Mouse (Mus musculus) E14TG2a.4 (cell line): Measurements from ENCODE around the gene Chmp4b.

Source experiments
- H3K27me3 ChIP-seq: 2 replicates; pipeline ENCODE4 v1.6.1; 2014; ENCODE audit warnings: low read length, control low read depth; ENCODE audit not compliant: insufficient read depth
- H3K36me3 ChIP-seq: 2 replicates; pipeline ENCODE4 v1.6.1; 2014; ENCODE audit warnings: low read length, control low read depth; ENCODE audit not compliant: insufficient read depth
- H3K4me1 ChIP-seq: replicated peaks from 2 replicates; pipeline ENCODE4 v1.6.1; 2014; ENCODE audit warnings: low read depth, low read length, control low read depth
- H3K4me3 ChIP-seq: replicated peaks from 2 replicates; pipeline ENCODE4 v1.5.1; 2014; ENCODE audit warnings: mild to moderate bottlenecking, low read length
- H3K9me3 ChIP-seq: 2 replicates; pipeline ENCODE4 v1.6.1; 2014; ENCODE audit warnings: low read length, control low read depth
- CTCF ChIP-seq: conservative IDR thresholded peaks from 2 replicates; pipeline ENCODE4 v1.5.1; 2014; ENCODE audit warnings: low read length
- NANOG ChIP-seq: IDR thresholded peaks from 2 replicates; pipeline ENCODE4 v1.6.1; 2014; ENCODE audit warnings: borderline replicate concordance, low read length, mixed read lengths
- POU5F1 ChIP-seq: IDR thresholded peaks from 2 replicates; pipeline ENCODE4 v1.6.1; 2014; ENCODE audit warnings: low read length, borderline replicate concordance

Gene Chmp4b

GRCm38 (mm10) chr2:154668680-154669079 is 17.2 kb downstream of the Chmp4b start:
- peaks cover 43% of the 10 kb centered on the region for H3K4me1 ChIP-seq

GRCm38 (mm10) chr2:154670106-154670505 is 18.6 kb downstream of the Chmp4b start:
- Histone ChIP-seq H3K9me3 (no peaks in the 10 kb centered on the region), H3K4me1 (peaks cover 42% of the 10 kb centered on the region), H3K36me3 (peaks cover 46% of the 10 kb centered on the region), H3K4me3 (no peak overlapping the region), H3K27me3 (no peaks in the 10 kb centered on the region)
- TF ChIP-seq POU5F1: no peak
- TF ChIP-seq NANOG: no peak
- no peak for TF ChIP-seq CTCF

More at GRCm38 (mm10) chr2:154668680-154669079, 17.2 kb downstream of the Chmp4b start:
- Histone ChIP-seq H3K4me3 (no peak overlapping the region), H3K27me3 (no peaks in the 10 kb centered on the region), H3K9me3 (no peaks in the 10 kb centered on the region), H3K36me3 (peaks cover 54% of the 10 kb centered on the region)
- TF ChIP-seq POU5F1 (no peak), CTCF (no peak), NANOG (no peak)

GRCm38 (mm10) chr2:154670741-154671140 is 19.2 kb downstream of the Chmp4b start:
- no peaks in the 10 kb centered on the region for H3K9me3 ChIP-seq
- H3K4me1 ChIP-seq: peaks cover 42% of the 10 kb centered on the region

GRCm38 (mm10) chr2:154674008-154674407 is 22.5 kb downstream of the Chmp4b start:
- Histone ChIP-seq H3K27me3 (no peaks in the 10 kb centered on the region), H3K36me3 (peaks cover 34% of the 10 kb centered on the region), H3K4me3 (no peak overlapping the region), H3K4me1 (peaks cover 50% of the 10 kb centered on the region), H3K9me3 (no peaks in the 10 kb centered on the region)
- no peak for TF ChIP-seq NANOG
- TF ChIP-seq CTCF: no peak
- no peak for TF ChIP-seq POU5F1

More at GRCm38 (mm10) chr2:154670741-154671140, 19.2 kb downstream of the Chmp4b start:
- Histone ChIP-seq H3K27me3 (no peaks in the 10 kb centered on the region), H3K36me3 (peaks cover 46% of the 10 kb centered on the region), H3K4me3 (no peak overlapping the region)
- TF ChIP-seq POU5F1: no peak
- no peak for TF ChIP-seq CTCF
- TF ChIP-seq NANOG: no peak

- TF ChIP-seq CTCF (no peak), NANOG (no peak), POU5F1 (no peak)
- peaks cover 62% of the 10 kb centered on the region for H3K4me1 ChIP-seq
- H3K9me3 ChIP-seq: no peaks in the 10 kb centered on the region
- H3K27me3 ChIP-seq: no peaks in the 10 kb centered on the region
- H3K4me3 ChIP-seq: peak overlapping the region; percentile 78
- H3K36me3 ChIP-seq: peaks cover 26% of the 10 kb centered on the region
Measured at GRCm38 (mm10) chr2:154676653-154677609, 25.4 kb downstream of the Chmp4b start.

- H3K9me3 ChIP-seq: no peaks in the 10 kb centered on the region
- no peak for TF ChIP-seq CTCF
- TF ChIP-seq POU5F1: no peak
- no peak for TF ChIP-seq NANOG
Measured at GRCm38 (mm10) chr2:154677651-154678139, 26.2 kb downstream of the Chmp4b start.

GRCm38 (mm10) chr2:154678995-154679394 is 27.5 kb downstream of the Chmp4b start:
- Histone ChIP-seq H3K27me3 (no peaks in the 10 kb centered on the region), H3K4me1 (peaks cover 72% of the 10 kb centered on the region), H3K36me3 (peaks cover 31% of the 10 kb centered on the region), H3K9me3 (no peaks in the 10 kb centered on the region), H3K4me3 (no peak overlapping the region)
- TF ChIP-seq CTCF (no peak), NANOG (no peak)

More at GRCm38 (mm10) chr2:154677651-154678139, 26.2 kb downstream of the Chmp4b start:
- no peaks in the 10 kb centered on the region for H3K27me3 ChIP-seq
- H3K4me1 ChIP-seq: peaks cover 67% of the 10 kb centered on the region
- peak overlapping the region; percentile 78 for H3K4me3 ChIP-seq
- peaks cover 30% of the 10 kb centered on the region for H3K36me3 ChIP-seq

- TF ChIP-seq POU5F1: no peak
- no peak for TF ChIP-seq NANOG
- no peak for TF ChIP-seq CTCF
- Histone ChIP-seq H3K27me3 (no peaks in the 10 kb centered on the region), H3K9me3 (no peaks in the 10 kb centered on the region), H3K36me3 (peaks cover 40% of the 10 kb centered on the region), H3K4me3 (no peak overlapping the region), H3K4me1 (peaks cover 70% of the 10 kb centered on the region)
Measured at GRCm38 (mm10) chr2:154680337-154680736, 28.8 kb downstream of the Chmp4b start.
